In genomic region chr1:134065241-134065809, GRCm38 (mm10) we compare ENCODE assay signal across 7 mouse cellular contexts. TPM values are rescaled to one million over a fixed set of nuclear protein-coding genes. Genes with fewer than 3 reads are reported as not detected.
A peak's percentile ranks its signal among the peaks of the same experiment; 100 is the strongest.
DNase-seq lines count a peak whose midpoint lies in the region; ATAC-seq and TF ChIP-seq lines count a peak whose summit lies in the region.

No protein-coding gene starts in this region.

- TF ChIP-seq CTCF in lung, adult 2 months (IDR thresholded peaks at IDR 0.05; ENCODE audit: insufficient read depth, low read length), result no peak

- no peaks in the 10 kb centered on the region for H3K9me3 ChIP-seq in heart, embryonic 13.5 days

- intact Hi-C loops in left cerebral cortex, postnatal 4 days (cut with DNase I), result no loop called here

- DNase-seq in 416B (ENCODE audit: low read depth), result peak; percentile 85
- no peak for DNase-seq in lung, adult 2 months
- peak; percentile 63 for DNase-seq in skeletal muscle tissue, adult 2 months (ENCODE audit: low read depth, low spot score)
- DNase-seq in frontal cortex, postnatal 36 days (ENCODE audit: low spot score in 2 of 2), result no peak
- no peak for DNase-seq in left cerebral cortex, postnatal 4 days

- H3K4me1 ChIP-seq in heart, embryonic 13.5 days, result peaks cover 67% of the 10 kb centered on the region
- peaks cover 53% of the 10 kb centered on the region for H3K4me1 ChIP-seq in lung, adult 2 months (ENCODE audit: control insufficient read depth, insufficient read depth, low read length)

- TF ChIP-seq POLR2A in lung, adult 2 months (IDR thresholded peaks at IDR 0.05; ENCODE audit: borderline replicate concordance, extremely low read depth, low read depth, low read length), result 0 out of 2 replicates have a peak, but pooled peaks have one; percentile 8

- H3K4me2 ChIP-seq in heart, embryonic 13.5 days, result no peak overlapping the region

- no peaks in the 10 kb centered on the region for H3K36me3 ChIP-seq in heart, embryonic 13.5 days

- no peak overlapping the region for H3K9ac ChIP-seq in heart, embryonic 13.5 days

- H3K27me3 ChIP-seq in heart, embryonic 13.5 days (replicated peaks), result no peaks in the 10 kb centered on the region

- H3K27ac ChIP-seq in heart, embryonic 13.5 days (replicated peaks), result peak overlapping the region; percentile 100

- H3K4me3 ChIP-seq in heart, embryonic 13.5 days, result no peak overlapping the region
- H3K4me3 ChIP-seq in lung, adult 2 months (replicated peaks; ENCODE audit: extremely low read depth, low read depth, low read length), result no peak overlapping the region

- 56% methylated on average over 4 of the region's 4 CpGs for WGBS in heart, embryonic 13.5 days
- 10% methylated on average over 4 of the region's 4 CpGs for WGBS in lung, adult 2 months

- peak; percentile 53 for ATAC-seq in CD4-positive, CD25-positive, alpha-beta regulatory T cell, adult 4 months
- ATAC-seq in heart, embryonic 13.5 days (ENCODE audit: extremely low read depth, insufficient number of reproducible peaks, low FRiP score, low TSS enrichment), result no peak

RNA-seq across cellular contexts. Expression of gene Btg2, which starts 13.6 kb away (rescaled TPM):
- 100 to 1,000 TPM; 243 to 289 TPM for polyA plus RNA-seq in CD4-positive, CD25-positive, alpha-beta regulatory T cell, adult 4 months (2017; shearing (Covaris generic))
- polyA plus RNA-seq in heart, embryonic 13.5 days (2015; fragmentation: Nextera tagmentation; extraction: Ambion mirVana), result 33.1 and 37.0 TPM in 2 replicates
- 75.9 and 109 TPM in 2 replicates for polyA plus RNA-seq in lung, adult 2 months (2012; rRNA removed)
- total RNA-seq in left cerebral cortex, postnatal 4 days (2021), result 1 to 10 TPM; 7.9 to 8.1 TPM

RNA-seq across cellular contexts. Expression of gene Fmod, which starts 28.3 kb away (rescaled TPM):
- not detected for polyA plus RNA-seq in CD4-positive, CD25-positive, alpha-beta regulatory T cell, adult 4 months (2017; shearing (Covaris generic))
- 22.8 and 26.3 TPM in 2 replicates for polyA plus RNA-seq in heart, embryonic 13.5 days (2015; fragmentation: Nextera tagmentation; extraction: Ambion mirVana)
- polyA plus RNA-seq in lung, adult 2 months (2012; rRNA removed), result 7.9 and 14.2 TPM in 2 replicates
- total RNA-seq in left cerebral cortex, postnatal 4 days (2021), result 10 to 100 TPM; 19.0 to 20.0 TPM

RNA-seq across cellular contexts. Expression of gene Chit1, which starts 45.7 kb away (rescaled TPM):
- polyA plus RNA-seq in CD4-positive, CD25-positive, alpha-beta regulatory T cell, adult 4 months (2017; shearing (Covaris generic)), result not detected
- 0.59 and 0.75 TPM in 2 replicates for polyA plus RNA-seq in heart, embryonic 13.5 days (2015; fragmentation: Nextera tagmentation; extraction: Ambion mirVana)
- polyA plus RNA-seq in lung, adult 2 months (2012; rRNA removed), result 14.1 TPM in 1 of 2 replicates, not detected in the other
- total RNA-seq in left cerebral cortex, postnatal 4 days (2021), result under 1 TPM; 0.48 to 0.54 TPM

Comparison
In these comparisons a context has a peak if more than half of its experiments do, and no peak if none do; other contexts are left out.
1. DNase-seq: peak in 416B (single experiment) and skeletal muscle tissue, adult 2 months (single experiment); none in lung, adult 2 months (single experiment), frontal cortex, postnatal 36 days (0 of 2) and left cerebral cortex, postnatal 4 days (single experiment).